Mouse (Mus musculus): ENCODE results near the gene Armc6.
A peak's percentile ranks its signal among the peaks of the same experiment; 100 is the strongest.

Gene Armc6

GRCm38 (mm10) chr8:70195762-70196161, 38.5 kb downstream of the Armc6 start:
- DNase-seq (ENCODE audit: low read depth, low spot score): no peak

- no peak for DNase-seq (ENCODE audit: low read depth, low spot score)
These were observed 40.1 kb downstream of the Armc6 start for GRCm38 (mm10) chr8:70194191-70194590.

- DNase-seq (ENCODE audit: low read depth, low spot score): no peak
These were observed 41.0 kb downstream of the Armc6 start for GRCm38 (mm10) chr8:70193238-70193637.

GRCm38 (mm10) chr8:70188707-70189106, 45.6 kb downstream of the Armc6 start:
- no peak for DNase-seq (ENCODE audit: low read depth, low spot score)

GRCm38 (mm10) chr8:70183194-70183593, 51.1 kb downstream of the Armc6 start:
- no peak for DNase-seq (ENCODE audit: low read depth, low spot score)

- DNase-seq (ENCODE audit: low read depth, low spot score): no peak
These were observed 52.4 kb downstream of the Armc6 start for GRCm38 (mm10) chr8:70181903-70182252.

GRCm38 (mm10) chr8:70181212-70181902, 52.9 kb downstream of the Armc6 start:
- DNase-seq (ENCODE audit: low read depth, low spot score): no peak

GRCm38 (mm10) chr8:70179082-70179481, 55.2 kb downstream of the Armc6 start:
- DNase-seq (ENCODE audit: low read depth, low spot score): no peak

- DNase-seq (ENCODE audit: low read depth, low spot score): no peak
These were observed 56.0 kb downstream of the Armc6 start for GRCm38 (mm10) chr8:70178231-70178630.

- no peak for DNase-seq (ENCODE audit: low read depth, low spot score)
These were observed 60.2 kb downstream of the Armc6 start for GRCm38 (mm10) chr8:70174079-70174478.

- DNase-seq (ENCODE audit: low read depth, low spot score): no peak
These were observed 60.9 kb downstream of the Armc6 start for GRCm38 (mm10) chr8:70173320-70173719.

- DNase-seq (ENCODE audit: low read depth, low spot score): peak; percentile 93
These were observed 62.1 kb downstream of the Armc6 start, which contains the start of gene Tmem161a for GRCm38 (mm10) chr8:70172043-70172681. Tmem161a (plus strand) TSS chr8:70172356.

GRCm38 (mm10) chr8:70171240-70171639, 63.0 kb downstream of the Armc6 start:
- DNase-seq (ENCODE audit: low read depth, low spot score): no peak

- DNase-seq (ENCODE audit: low read depth, low spot score): no peak
These were observed 63.5 kb downstream of the Armc6 start for GRCm38 (mm10) chr8:70170748-70171147.
